8 mouse cellular contexts compared by ENCODE assay signal in genomic region chr17:56608699-56609098, GRCm38 (mm10). TPM values are rescaled to one million over a fixed set of nuclear protein-coding genes. Genes with fewer than 3 reads are reported as not detected.
DNase-seq lines count a peak whose midpoint lies in the region; ATAC-seq and TF ChIP-seq lines count a peak whose summit lies in the region.

No protein-coding gene starts in this region.

- no peaks in the 10 kb centered on the region for H3K27me3 ChIP-seq in cerebellum, adult 2 months (ENCODE audit: control insufficient read depth, insufficient read depth, low read length)
- H3K27me3 ChIP-seq in megakaryocyte, embryonic 14.5 days (replicated peaks), result no peaks in the 10 kb centered on the region
- no peaks in the 10 kb centered on the region for H3K27me3 ChIP-seq in limb, embryonic 12.5 days
- H3K27me3 ChIP-seq in stomach, embryonic 15.5 days (replicated peaks), result no peaks in the 10 kb centered on the region

- 49% methylated on average over 5 of the region's 5 CpGs for WGBS in cerebellum, adult 2 months
- WGBS in limb, embryonic 12.5 days, result 53% methylated on average over 5 of the region's 5 CpGs
- 47% methylated on average over 5 of the region's 5 CpGs for WGBS in stomach, embryonic 15.5 days

- H3K9ac ChIP-seq in limb, embryonic 12.5 days (replicated peaks), result peak overlapping the region; percentile 81
- peak overlapping the region; percentile 71; the same call in 1 of the 2 replicates for H3K9ac ChIP-seq in stomach, embryonic 15.5 days

- peak overlapping the region; percentile 23 for H3K4me3 ChIP-seq in cerebellum, adult 2 months (replicated peaks; ENCODE audit: insufficient read depth, low read depth, low read length)
- H3K4me3 ChIP-seq in megakaryocyte, embryonic 14.5 days (replicated peaks), result peak overlapping the region; percentile 94
- peak overlapping the region; percentile 67 for H3K4me3 ChIP-seq in limb, embryonic 12.5 days (replicated peaks)
- peak overlapping the region; percentile 74 for H3K4me3 ChIP-seq in stomach, embryonic 15.5 days (replicated peaks)

- peaks cover 47% of the 10 kb centered on the region for H3K36me3 ChIP-seq in megakaryocyte, embryonic 14.5 days (replicated peaks; ENCODE audit: low read length)
- H3K36me3 ChIP-seq in limb, embryonic 12.5 days, result peaks cover 42% of the 10 kb centered on the region
- H3K36me3 ChIP-seq in stomach, embryonic 15.5 days, result peaks cover 33% of the 10 kb centered on the region

- peak overlapping the region; percentile 1; the same call in 1 of the 2 replicates for H3K27ac ChIP-seq in cerebellum, adult 2 months (ENCODE audit: insufficient read depth, low read length)
- H3K27ac ChIP-seq in limb, embryonic 12.5 days, result no peak overlapping the region
- peak overlapping the region; percentile 83 for H3K27ac ChIP-seq in stomach, embryonic 15.5 days

- no peak for DNase-seq in cerebellum, adult 2 months
- no peak for DNase-seq in cerebellum, adult 11 months
- no peak for DNase-seq in adrenal gland, adult 2 months
- no peak for DNase-seq in right cerebral cortex, postnatal 4 days

- TF ChIP-seq POLR2A in cerebellum, adult 2 months (IDR thresholded peaks at IDR 0.05; ENCODE audit: borderline replicate concordance, insufficient read depth, low read length), result no peak

- no peaks in the 10 kb centered on the region for H3K9me3 ChIP-seq in megakaryocyte, embryonic 14.5 days
- H3K9me3 ChIP-seq in limb, embryonic 12.5 days, result no peaks in the 10 kb centered on the region
- no peaks in the 10 kb centered on the region for H3K9me3 ChIP-seq in stomach, embryonic 15.5 days

- no peak for ATAC-seq in megakaryocyte, adult 5-6 weeks (ENCODE audit: poor library complexity, severe bottlenecking)
- ATAC-seq in limb, embryonic 12.5 days (ENCODE audit: insufficient number of reproducible peaks, insufficient read depth, low FRiP score, low TSS enrichment, low read depth), result no peak
- no peak for ATAC-seq in stomach, embryonic 15.5 days (ENCODE audit: insufficient read depth, low FRiP score, low read depth)

- H3K4me2 ChIP-seq in limb, embryonic 12.5 days, result peak overlapping the region; percentile 82
- H3K4me2 ChIP-seq in stomach, embryonic 15.5 days, result peak overlapping the region; percentile 83

- H3K4me1 ChIP-seq in cerebellum, adult 2 months (ENCODE audit: control insufficient read depth, insufficient read depth, low read length), result peaks cover 9% of the 10 kb centered on the region
- H3K4me1 ChIP-seq in megakaryocyte, embryonic 14.5 days, result peaks cover 64% of the 10 kb centered on the region
- peaks cover 28% of the 10 kb centered on the region for H3K4me1 ChIP-seq in limb, embryonic 12.5 days (replicated peaks)
- H3K4me1 ChIP-seq in stomach, embryonic 15.5 days, result peaks cover 23% of the 10 kb centered on the region

- no peak for TF ChIP-seq CTCF in cerebellum, adult 2 months (IDR thresholded peaks at IDR 0.05; ENCODE audit: borderline replicate concordance, insufficient read depth, low read depth, low read length)

RNA-seq across cellular contexts. Expression of gene 2410015M20Rik, which starts 0.9 kb away (rescaled TPM):
- 154 and 169 TPM in 2 replicates for polyA plus RNA-seq in cerebellum, adult 2 months (2012; rRNA removed)
- polyA plus RNA-seq in megakaryocyte, embryonic 14.5 days (2012; ENCODE audit: insufficient read depth, low replicate concordance), result 90.4 and 344 TPM in 2 replicates
- total RNA-seq in megakaryocyte, adult 5-6 weeks (2015), result 43.6 and 52.6 TPM in 2 replicates
- 48.3 and 64.2 TPM in 2 replicates for total RNA-seq in megakaryocyte, adult 5-6 weeks (2017)
- polyA plus RNA-seq in limb, embryonic 12.5 days (2016; fragmentation: Nextera tagmentation; extraction: Ambion mirVana), result 211 and 216 TPM in 2 replicates
- polyA plus RNA-seq in stomach, embryonic 15.5 days (2015; fragmentation: Nextera tagmentation; extraction: Ambion mirVana), result 230 and 238 TPM in 2 replicates
- 100 to 1,000 TPM; 317 to 361 TPM for total RNA-seq in adrenal gland, adult 2 months (2021)
- 98.0 and 117 TPM in 2 replicates for polyA plus RNA-seq in adrenal gland, adult 2 months (2012; rRNA removed)

RNA-seq across cellular contexts. Expression of gene Rpl36, which starts 4.5 kb away (rescaled TPM):
- 1,004 and 1,008 TPM in 2 replicates for polyA plus RNA-seq in cerebellum, adult 2 months (2012; rRNA removed)
- 9,023 and 9,040 TPM in 2 replicates for polyA plus RNA-seq in megakaryocyte, embryonic 14.5 days (2012; ENCODE audit: insufficient read depth, low replicate concordance)
- 757 and 782 TPM in 2 replicates for total RNA-seq in megakaryocyte, adult 5-6 weeks (2015)
- 1,133 and 1,354 TPM in 2 replicates for total RNA-seq in megakaryocyte, adult 5-6 weeks (2017)
- polyA plus RNA-seq in limb, embryonic 12.5 days (2016; fragmentation: Nextera tagmentation; extraction: Ambion mirVana), result 1,768 and 1,771 TPM in 2 replicates
- polyA plus RNA-seq in stomach, embryonic 15.5 days (2015; fragmentation: Nextera tagmentation; extraction: Ambion mirVana), result 1,749 and 1,789 TPM in 2 replicates
- 100 to 1,000 TPM; 720 to 828 TPM for total RNA-seq in adrenal gland, adult 2 months (2021)
- polyA plus RNA-seq in adrenal gland, adult 2 months (2012; rRNA removed), result 1,273 and 1,721 TPM in 2 replicates

RNA-seq across cellular contexts. Expression of gene Lonp1, which starts 18.0 kb away (rescaled TPM):
- 86.0 and 88.7 TPM in 2 replicates for polyA plus RNA-seq in cerebellum, adult 2 months (2012; rRNA removed)
- polyA plus RNA-seq in megakaryocyte, embryonic 14.5 days (2012; ENCODE audit: insufficient read depth, low replicate concordance), result 35.4 and 50.4 TPM in 2 replicates
- total RNA-seq in megakaryocyte, adult 5-6 weeks (2015), result 9.1 TPM in 2 replicates
- total RNA-seq in megakaryocyte, adult 5-6 weeks (2017), result 19.5 and 23.4 TPM in 2 replicates
- 65.1 and 67.0 TPM in 2 replicates for polyA plus RNA-seq in limb, embryonic 12.5 days (2016; fragmentation: Nextera tagmentation; extraction: Ambion mirVana)
- polyA plus RNA-seq in stomach, embryonic 15.5 days (2015; fragmentation: Nextera tagmentation; extraction: Ambion mirVana), result 59.1 and 59.2 TPM in 2 replicates
- 100 to 1,000 TPM; 549 to 571 TPM for total RNA-seq in adrenal gland, adult 2 months (2021)
- 447 and 560 TPM in 2 replicates for polyA plus RNA-seq in adrenal gland, adult 2 months (2012; rRNA removed)

RNA-seq across cellular contexts. Expression of gene Catsperd, which starts 19.2 kb away (rescaled TPM):
- 1.2 and 1.4 TPM in 2 replicates for polyA plus RNA-seq in cerebellum, adult 2 months (2012; rRNA removed)
- polyA plus RNA-seq in megakaryocyte, embryonic 14.5 days (2012; ENCODE audit: insufficient read depth, low replicate concordance), result not detected in 2 replicates
- 0.18 TPM in 1 of 2 replicates, not detected in the other for total RNA-seq in megakaryocyte, adult 5-6 weeks (2015)
- total RNA-seq in megakaryocyte, adult 5-6 weeks (2017), result not detected in 2 replicates
- 0.92 and 1.3 TPM in 2 replicates for polyA plus RNA-seq in limb, embryonic 12.5 days (2016; fragmentation: Nextera tagmentation; extraction: Ambion mirVana)
- polyA plus RNA-seq in stomach, embryonic 15.5 days (2015; fragmentation: Nextera tagmentation; extraction: Ambion mirVana), result 0.30 and 0.48 TPM in 2 replicates
- total RNA-seq in adrenal gland, adult 2 months (2021), result 1 to 10 TPM; 1.1 to 6.6 TPM
- 1.4 and 1.9 TPM in 2 replicates for polyA plus RNA-seq in adrenal gland, adult 2 months (2012; rRNA removed)

RNA-seq across cellular contexts. Expression of gene Safb, which starts 24.1 kb away (rescaled TPM):
- 139 and 141 TPM in 2 replicates for polyA plus RNA-seq in cerebellum, adult 2 months (2012; rRNA removed)
- polyA plus RNA-seq in megakaryocyte, embryonic 14.5 days (2012; ENCODE audit: insufficient read depth, low replicate concordance), result 30.0 and 79.6 TPM in 2 replicates
- total RNA-seq in megakaryocyte, adult 5-6 weeks (2015), result 53.5 and 59.6 TPM in 2 replicates
- total RNA-seq in megakaryocyte, adult 5-6 weeks (2017), result 65.8 and 76.1 TPM in 2 replicates
- 151 and 156 TPM in 2 replicates for polyA plus RNA-seq in limb, embryonic 12.5 days (2016; fragmentation: Nextera tagmentation; extraction: Ambion mirVana)
- 95.8 and 106 TPM in 2 replicates for polyA plus RNA-seq in stomach, embryonic 15.5 days (2015; fragmentation: Nextera tagmentation; extraction: Ambion mirVana)
- total RNA-seq in adrenal gland, adult 2 months (2021), result 100 to 1,000 TPM in 1 of 2 experiments, 10 to 100 TPM in 1; 87.4 to 126 TPM
- polyA plus RNA-seq in adrenal gland, adult 2 months (2012; rRNA removed), result 77.8 and 121 TPM in 2 replicates

Comparison
In these comparisons a context has a peak if more than half of its experiments do, and no peak if none do; other contexts are left out.
1. H3K4me3 ChIP-seq: peak in every context shown above with its lines; median percentile 94 in megakaryocyte, embryonic 14.5 days; 74 in stomach, embryonic 15.5 days; 67 in limb, embryonic 12.5 days; 23 in cerebellum, adult 2 months.